Mouse (Mus musculus): ENCODE measurements around the gene Cir1. TPM values are rescaled to one million over a fixed set of nuclear protein-coding genes. Genes with fewer than 3 reads are reported as not detected.

The Cir1 gene
- polyA plus RNA-seq, 1 experiment = 5.5 TPM

DNA sequence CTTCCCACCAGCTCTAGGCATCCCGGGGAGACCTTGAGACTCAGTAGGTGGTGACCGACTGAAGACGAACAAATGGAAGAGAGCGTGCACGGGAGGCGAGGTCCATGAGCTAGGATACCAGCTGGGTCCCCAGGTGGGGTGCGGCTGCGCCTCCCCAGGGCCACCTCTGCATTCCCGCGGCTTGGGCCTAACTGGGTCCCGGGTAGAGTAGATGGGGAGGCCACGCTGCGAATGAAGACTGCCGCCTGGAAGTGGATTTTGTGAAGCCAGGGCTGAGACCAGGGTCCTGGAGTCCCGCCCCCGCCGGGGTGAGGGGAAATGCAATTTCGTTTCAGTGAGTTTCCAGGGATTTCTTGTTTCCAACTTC, 34.8 kb downstream of the Cir1 start:
- WGBS = 5% methylated on average over 18 of the region's 18 CpGs
- Histone ChIP-seq H3K4me3 (ENCODE audit: insufficient read depth, low read depth, low read length) (no peak overlapping the region), H3K27me3 (replicated peaks; ENCODE audit: control insufficient read depth, insufficient read depth, low read length) (peaks cover 27% of the 10 kb centered on the region), H3K36me3 (ENCODE audit: control insufficient read depth, insufficient read depth, low read length) (no peaks in the 10 kb centered on the region), H3K27ac (ENCODE audit: insufficient read depth, low read depth, low read length) (no peak overlapping the region), H3K4me1 (ENCODE audit: control insufficient read depth, insufficient read depth, low read length) (peaks cover 2% of the 10 kb centered on the region)
- TF ChIP-seq CTCF (conservative IDR thresholded peaks at IDR 0.05; ENCODE audit: insufficient read depth, insufficient read length, low read depth, low read length) (no peak), POLR2A (IDR thresholded peaks at IDR 0.05; ENCODE audit: low read depth, low read length) (no peak)
- DNase-seq = peak; percentile 14

DNA sequence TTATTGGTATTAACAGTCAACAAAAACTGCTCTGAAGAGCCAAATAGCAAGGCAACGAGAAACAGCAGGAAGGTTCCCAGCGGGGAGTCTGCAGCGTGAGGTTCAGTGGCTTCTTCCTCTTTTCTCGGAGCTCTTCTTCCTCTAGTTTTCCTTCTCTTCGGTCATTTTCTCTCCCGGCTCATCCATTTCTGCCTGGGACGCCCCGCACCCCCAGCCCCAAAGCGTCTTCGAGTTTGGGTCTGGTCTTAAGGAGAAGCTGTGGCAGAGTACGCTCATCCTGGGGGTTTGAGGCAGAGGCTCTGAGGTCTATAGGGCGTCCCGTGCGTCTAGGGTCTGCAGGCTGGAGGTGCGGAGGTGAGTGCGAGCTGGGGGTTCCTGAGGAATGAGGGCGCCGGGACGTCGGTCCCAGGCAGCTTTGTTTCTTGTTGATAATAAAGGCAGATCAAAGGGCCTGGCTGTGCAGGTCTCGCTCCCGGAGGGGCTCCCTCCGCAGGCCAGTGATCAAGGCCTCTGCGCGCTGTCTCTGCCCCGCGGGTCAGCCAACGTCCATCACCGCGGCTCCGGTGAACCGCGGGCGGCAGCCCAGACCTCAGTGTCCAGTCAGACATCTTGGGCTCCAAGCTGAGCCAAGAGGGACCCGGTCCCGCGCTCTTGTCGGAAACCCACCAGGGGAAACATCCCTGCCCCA, 35.3 kb downstream of the Cir1 start:
- H3K4me3 ChIP-seq (ENCODE audit: insufficient read depth, low read depth, low read length) = no peak overlapping the region
- peaks cover 27% of the 10 kb centered on the region for H3K27me3 ChIP-seq (replicated peaks; ENCODE audit: control insufficient read depth, insufficient read depth, low read length)
- no peak overlapping the region for H3K27ac ChIP-seq (ENCODE audit: insufficient read depth, low read depth, low read length)
- H3K36me3 ChIP-seq (ENCODE audit: control insufficient read depth, insufficient read depth, low read length) = no peaks in the 10 kb centered on the region
- WGBS = 5% methylated on average over 38 of the region's 38 CpGs
- H3K4me1 ChIP-seq (ENCODE audit: control insufficient read depth, insufficient read depth, low read length) = peaks cover 2% of the 10 kb centered on the region
- TF ChIP-seq POLR2A (IDR thresholded peaks at IDR 0.05; ENCODE audit: low read depth, low read length) (no peak), CTCF (conservative IDR thresholded peaks at IDR 0.05; ENCODE audit: insufficient read depth, insufficient read length, low read depth, low read length) (no peak)
- peak; percentile 11 for DNase-seq

DNA sequence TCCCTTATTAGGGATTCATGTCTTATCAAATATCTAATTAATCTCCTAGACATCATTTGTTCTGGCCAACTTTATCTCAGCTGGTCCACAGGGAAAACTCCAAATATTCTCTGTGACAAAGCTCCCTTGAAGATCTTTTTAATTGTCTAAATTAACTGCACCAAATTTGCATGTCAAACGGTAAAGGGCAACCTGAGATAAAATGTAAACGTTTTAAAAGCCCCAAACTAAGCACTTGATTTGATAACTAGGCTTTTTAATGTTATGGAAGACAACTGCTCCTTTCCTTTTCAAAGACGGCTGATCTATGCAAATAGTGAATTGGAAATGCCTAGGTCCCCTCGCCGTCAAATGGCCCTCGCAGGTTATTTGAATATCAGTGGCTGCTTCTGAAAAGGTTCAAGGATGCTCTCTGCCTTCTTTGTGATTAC, 36.3 kb downstream of the Cir1 start:
- DNase-seq = peak; percentile 24
- Histone ChIP-seq H3K27me3 (replicated peaks; ENCODE audit: control insufficient read depth, insufficient read depth, low read length) (peaks cover 27% of the 10 kb centered on the region), H3K4me1 (ENCODE audit: control insufficient read depth, insufficient read depth, low read length) (peaks cover 2% of the 10 kb centered on the region), H3K36me3 (ENCODE audit: control insufficient read depth, insufficient read depth, low read length) (no peaks in the 10 kb centered on the region), H3K27ac (ENCODE audit: insufficient read depth, low read depth, low read length) (no peak overlapping the region), H3K4me3 (ENCODE audit: insufficient read depth, low read depth, low read length) (no peak overlapping the region)
- 6% methylated on average over 6 of the region's 6 CpGs for WGBS
- TF ChIP-seq POLR2A (IDR thresholded peaks at IDR 0.05; ENCODE audit: low read depth, low read length) (no peak), CTCF (conservative IDR thresholded peaks at IDR 0.05; ENCODE audit: insufficient read depth, insufficient read length, low read depth, low read length) (no peak)

DNA sequence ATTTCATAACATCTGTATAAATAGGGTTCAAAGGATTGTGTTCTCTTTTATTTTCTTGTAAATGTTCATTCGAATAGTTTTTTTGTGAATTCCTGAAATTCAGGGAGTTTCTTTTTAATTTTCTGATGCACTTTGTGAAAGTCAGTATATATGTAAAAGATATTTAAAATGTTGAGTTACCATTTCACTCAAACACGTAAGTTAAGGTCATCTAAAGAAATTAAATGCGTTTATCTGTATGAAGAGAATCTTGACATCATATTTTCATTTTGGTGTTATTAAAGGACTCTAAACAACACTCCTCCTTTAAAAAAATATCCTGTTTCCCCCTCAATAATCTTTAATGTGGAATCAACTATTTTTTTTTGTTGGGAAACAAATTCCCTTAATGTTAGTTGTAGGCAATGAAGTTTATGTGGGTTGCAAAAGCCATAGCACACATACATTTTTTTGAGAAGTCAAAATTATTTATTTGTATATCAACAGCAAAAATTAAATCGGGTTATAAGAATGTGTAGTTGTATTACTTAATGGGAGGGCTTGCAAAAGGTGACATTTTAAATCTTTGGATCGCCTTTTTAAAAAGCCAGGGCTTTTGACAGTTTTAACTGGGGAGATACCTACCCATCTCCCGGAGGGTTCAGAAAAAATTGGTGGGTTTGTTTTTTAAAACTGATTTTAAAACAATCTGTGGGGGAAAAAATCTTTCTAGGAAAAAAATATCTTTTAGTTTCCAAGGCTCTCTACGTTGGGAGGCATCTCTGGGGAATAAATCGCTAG, 37.0 kb downstream of the Cir1 start:
- peak; percentile 13 for DNase-seq
- WGBS = 24% methylated on average over 8 of the region's 8 CpGs
- H3K4me1 ChIP-seq (ENCODE audit: control insufficient read depth, insufficient read depth, low read length) = peaks cover 2% of the 10 kb centered on the region
- no peak overlapping the region for H3K4me3 ChIP-seq (ENCODE audit: insufficient read depth, low read depth, low read length)
- no peak overlapping the region for H3K27ac ChIP-seq (ENCODE audit: insufficient read depth, low read depth, low read length)
- TF ChIP-seq CTCF (conservative IDR thresholded peaks at IDR 0.05; ENCODE audit: insufficient read depth, insufficient read length, low read depth, low read length) = no peak
- TF ChIP-seq POLR2A (IDR thresholded peaks at IDR 0.05; ENCODE audit: low read depth, low read length) = no peak
- H3K36me3 ChIP-seq (ENCODE audit: control insufficient read depth, insufficient read depth, low read length) = no peaks in the 10 kb centered on the region
- peaks cover 30% of the 10 kb centered on the region for H3K27me3 ChIP-seq (replicated peaks; ENCODE audit: control insufficient read depth, insufficient read depth, low read length)

DNA sequence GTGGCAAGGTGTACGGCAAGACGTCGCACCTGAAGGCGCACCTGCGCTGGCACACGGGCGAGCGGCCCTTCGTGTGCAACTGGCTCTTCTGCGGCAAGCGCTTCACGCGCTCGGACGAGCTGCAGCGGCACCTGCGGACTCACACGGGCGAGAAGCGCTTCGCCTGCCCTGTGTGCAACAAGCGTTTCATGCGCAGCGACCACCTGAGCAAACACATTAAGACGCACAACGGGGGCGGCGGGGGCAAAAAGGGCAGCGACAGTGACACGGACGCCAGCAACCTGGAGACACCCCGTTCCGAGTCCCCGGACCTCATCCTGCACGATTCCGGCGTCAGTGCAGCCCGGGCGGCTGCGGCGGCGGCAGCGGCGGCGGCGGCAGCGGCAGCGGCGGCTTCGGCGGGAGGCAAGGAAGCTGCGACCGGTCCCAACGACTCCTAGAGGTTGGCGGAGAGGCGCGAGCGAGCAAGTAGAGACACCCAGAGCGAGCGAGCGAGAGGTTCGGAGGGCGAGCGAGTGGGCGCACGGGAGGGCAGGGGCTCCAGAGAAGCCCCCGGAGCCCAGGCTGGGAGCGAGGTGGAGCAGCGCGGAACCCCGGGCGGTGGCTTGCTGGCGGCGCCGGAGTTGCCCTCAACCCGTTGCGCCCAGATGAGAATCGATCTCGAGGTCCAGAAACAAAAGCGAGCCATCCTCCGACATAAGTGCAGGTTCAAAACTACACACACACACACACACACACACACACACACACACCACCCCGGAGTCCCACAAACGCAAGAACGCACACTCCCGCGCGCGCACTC, 38.2 kb downstream of the Cir1 start:
- H3K4me3 ChIP-seq (ENCODE audit: insufficient read depth, low read depth, low read length) = 0 out of 2 replicates have a peak overlapping the region, but pooled peaks have one; percentile 22
- H3K27ac ChIP-seq (ENCODE audit: insufficient read depth, low read depth, low read length) = no peak overlapping the region
- 2% methylated on average over 88 of the region's 88 CpGs for WGBS
- peaks cover 2% of the 10 kb centered on the region for H3K4me1 ChIP-seq (ENCODE audit: control insufficient read depth, insufficient read depth, low read length)
- peak; percentile 40 for DNase-seq
- TF ChIP-seq POLR2A (IDR thresholded peaks at IDR 0.05; ENCODE audit: low read depth, low read length) (no peak), CTCF (conservative IDR thresholded peaks at IDR 0.05; ENCODE audit: insufficient read depth, insufficient read length, low read depth, low read length) (no peak)
- H3K27me3 ChIP-seq (replicated peaks; ENCODE audit: control insufficient read depth, insufficient read depth, low read length) = peaks cover 29% of the 10 kb centered on the region
- H3K36me3 ChIP-seq (ENCODE audit: control insufficient read depth, insufficient read depth, low read length) = no peaks in the 10 kb centered on the region

DNA sequence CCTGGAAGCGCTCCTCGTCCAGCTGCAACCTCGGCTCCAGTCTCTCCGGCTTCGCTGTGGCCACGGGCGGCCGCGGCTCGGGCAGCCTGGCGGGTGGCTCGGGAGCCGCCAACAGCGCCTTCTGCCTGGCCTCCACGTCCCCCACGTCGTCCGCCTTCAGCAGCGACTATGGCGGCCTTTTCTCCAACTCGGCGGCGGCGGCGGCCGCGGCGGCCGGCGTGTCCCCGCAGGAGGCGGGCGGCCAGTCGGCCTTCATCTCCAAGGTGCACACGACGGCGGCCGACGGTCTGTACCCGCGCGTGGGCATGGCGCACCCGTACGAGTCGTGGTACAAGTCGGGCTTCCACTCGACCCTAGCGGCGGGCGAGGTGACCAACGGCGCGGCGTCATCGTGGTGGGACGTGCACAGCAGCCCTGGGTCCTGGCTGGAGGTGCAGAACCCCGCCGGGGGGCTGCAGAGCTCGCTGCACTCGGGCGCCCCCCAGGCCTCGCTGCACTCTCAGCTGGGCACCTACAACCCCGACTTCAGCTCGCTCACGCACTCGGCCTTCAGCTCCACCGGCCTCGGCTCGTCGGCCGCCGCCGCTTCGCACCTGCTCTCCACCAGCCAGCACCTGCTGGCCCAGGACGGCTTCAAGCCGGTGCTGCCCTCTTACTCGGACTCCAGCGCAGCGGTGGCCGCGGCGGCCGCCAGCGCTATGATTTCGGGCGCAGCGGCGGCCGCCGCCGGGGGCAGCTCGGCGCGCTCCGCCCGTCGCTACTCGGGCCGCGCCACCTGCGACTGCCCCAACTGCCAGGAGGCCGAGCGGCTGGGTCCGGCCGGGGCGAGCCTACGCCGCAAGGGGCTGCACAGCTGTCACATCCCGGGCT, 39.0 kb downstream of the Cir1 start:
- peak overlapping the region; percentile 22; the same call in 1 of the 2 replicates for H3K4me3 ChIP-seq (ENCODE audit: insufficient read depth, low read depth, low read length)
- peaks cover 29% of the 10 kb centered on the region for H3K27me3 ChIP-seq (replicated peaks; ENCODE audit: control insufficient read depth, insufficient read depth, low read length)
- TF ChIP-seq POLR2A (IDR thresholded peaks at IDR 0.05; ENCODE audit: low read depth, low read length) (no peak), CTCF (conservative IDR thresholded peaks at IDR 0.05; ENCODE audit: insufficient read depth, insufficient read length, low read depth, low read length) (no peak)
- DNase-seq = no peak
- no peaks in the 10 kb centered on the region for H3K36me3 ChIP-seq (ENCODE audit: control insufficient read depth, insufficient read depth, low read length)
- WGBS = under 1% methylated on average over 108 of the region's 110 CpGs
- H3K27ac ChIP-seq (ENCODE audit: insufficient read depth, low read depth, low read length) = no peak overlapping the region
- peaks cover 2% of the 10 kb centered on the region; the same call in 1 of the 2 replicates for H3K4me1 ChIP-seq (ENCODE audit: control insufficient read depth, insufficient read depth, low read length)

Data from kidney, adult 2 months (tissue).